9 mouse cellular contexts compared by ENCODE assay signal in the genomic region with DNA sequence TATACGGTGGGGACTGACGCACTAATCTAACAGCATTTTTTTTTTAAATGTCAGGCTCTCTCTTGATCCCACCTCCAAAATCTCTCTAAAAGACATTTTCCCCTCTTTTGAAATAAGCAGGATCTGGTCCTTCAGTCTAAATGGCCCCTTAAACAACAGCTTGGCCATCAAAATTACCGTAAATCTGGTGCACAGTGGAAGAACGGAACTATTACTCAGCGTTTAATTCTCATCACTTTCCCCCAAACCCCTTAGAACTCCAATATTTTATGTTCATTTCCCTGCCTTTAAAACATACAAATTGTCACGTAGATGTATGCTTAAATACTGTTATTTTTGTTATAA. TPM values are rescaled to one million over a fixed set of nuclear protein-coding genes. Genes with fewer than 3 reads are reported as not detected.
DNase-seq lines count a peak whose midpoint lies in the region; ATAC-seq and TF ChIP-seq lines count a peak whose summit lies in the region.
"Had no signal": no experiment of that assay in that cellular context is flagged by ENCODE, and none has a peak within 500 bp of the region (broad histone marks: within the 10 kb centered on the region; RNA-seq: fewer than 3 reads in every experiment).

No protein-coding gene starts in this region.

- no peaks in the 10 kb centered on the region for H3K9me3 ChIP-seq in embryonic facial prominence, embryonic 14.5 days (ENCODE audit: control insufficient read depth, low read length)
- no peaks in the 10 kb centered on the region for H3K9me3 ChIP-seq in intestine, embryonic 15.5 days
- H3K9me3 ChIP-seq in neural tube, embryonic 12.5 days = no peaks in the 10 kb centered on the region

- no peak for DNase-seq in left cerebral cortex, adult 2 months (ENCODE audit: extremely low spot score in 1 of 2, low spot score in 2 of 2)
- DNase-seq in left cerebral cortex, adult 9 months (ENCODE audit: low spot score in 2 of 2) = no peak
- DNase-seq in embryonic facial prominence, embryonic 14.5 days (ENCODE audit: low spot score) = no peak
- no peak for DNase-seq in thymus, postnatal 14 days
- no peak for DNase-seq in adrenal gland, adult (ENCODE audit: inconsistent age in 2 of 2, low spot score in 1 of 2)

- H3K27me3 ChIP-seq in embryonic facial prominence, embryonic 14.5 days (replicated peaks; ENCODE audit: control insufficient read depth, insufficient read depth, low read length) = peaks cover 3% of the 10 kb centered on the region
- H3K27me3 ChIP-seq in intestine, embryonic 15.5 days (replicated peaks) = no peaks in the 10 kb centered on the region
- H3K27me3 ChIP-seq in neural tube, embryonic 12.5 days (replicated peaks) = no peaks in the 10 kb centered on the region

- H3K9ac ChIP-seq in embryonic facial prominence, embryonic 14.5 days (ENCODE audit: low read depth, low read length) = peak overlapping the region; percentile 30; the same call in 1 of the 2 replicates
- no peak overlapping the region for H3K9ac ChIP-seq in intestine, embryonic 15.5 days
- no peak overlapping the region for H3K9ac ChIP-seq in neural tube, embryonic 12.5 days

- H3K4me1 ChIP-seq in embryonic facial prominence, embryonic 14.5 days (ENCODE audit: control insufficient read depth, insufficient read depth, low read length) = no peaks in the 10 kb centered on the region
- no peaks in the 10 kb centered on the region for H3K4me1 ChIP-seq in intestine, embryonic 15.5 days (replicated peaks)
- no peaks in the 10 kb centered on the region for H3K4me1 ChIP-seq in neural tube, embryonic 12.5 days

- 43% methylated on average over 6 of the region's 6 CpGs for WGBS in embryonic facial prominence, embryonic 14.5 days
- WGBS in intestine, embryonic 15.5 days = 31% methylated on average over 6 of the region's 6 CpGs
- WGBS in neural tube, embryonic 12.5 days = 36% methylated on average over 6 of the region's 6 CpGs

- TF ChIP-seq CTCF in left cerebral cortex, adult 2 months (IDR thresholded peaks at IDR 0.05) = no peak

- H3K27ac ChIP-seq in left cerebral cortex, adult 2 months = peak overlapping the region; percentile 85
- H3K27ac ChIP-seq in embryonic facial prominence, embryonic 14.5 days (replicated peaks; ENCODE audit: low read depth, low read length) = no peak overlapping the region
- no peak overlapping the region for H3K27ac ChIP-seq in intestine, embryonic 15.5 days
- no peak overlapping the region for H3K27ac ChIP-seq in neural tube, embryonic 12.5 days

- H3K36me3 ChIP-seq in embryonic facial prominence, embryonic 14.5 days (ENCODE audit: control insufficient read depth, insufficient read depth, low read length) = no peaks in the 10 kb centered on the region
- H3K36me3 ChIP-seq in intestine, embryonic 15.5 days = no peaks in the 10 kb centered on the region
- H3K36me3 ChIP-seq in neural tube, embryonic 12.5 days = no peaks in the 10 kb centered on the region

- intact Hi-C loops in left cerebral cortex, adult 2 months (cut with DNase I) = no loop called here

- H3K4me2 ChIP-seq in embryonic facial prominence, embryonic 14.5 days (ENCODE audit: low read depth, low read length) = peak overlapping the region; percentile 47
- H3K4me2 ChIP-seq in intestine, embryonic 15.5 days (replicated peaks) = peak overlapping the region; percentile 47
- peak overlapping the region; percentile 47 for H3K4me2 ChIP-seq in neural tube, embryonic 12.5 days (replicated peaks)

- H3K4me3 ChIP-seq in left cerebral cortex, adult 2 months = peak overlapping the region; percentile 53
- peak overlapping the region; percentile 62 for H3K4me3 ChIP-seq in embryonic facial prominence, embryonic 14.5 days (ENCODE audit: low read depth, low read length)
- H3K4me3 ChIP-seq in intestine, embryonic 15.5 days (replicated peaks) = peak overlapping the region; percentile 56
- peak overlapping the region; percentile 52; the same call in 1 of the 2 replicates for H3K4me3 ChIP-seq in neural tube, embryonic 12.5 days

- ATAC-seq in embryonic facial prominence, embryonic 14.5 days (ENCODE audit: low read depth) = no peak; the same call in 1 of the 2 replicates
- ATAC-seq in intestine, embryonic 15.5 days = no peak
- ATAC-seq in neural tube, embryonic 12.5 days (ENCODE audit: low FRiP score, low read depth) = 0 out of 2 replicates have a peak, but pooled peaks have one; percentile 12
- no peak for ATAC-seq in CD4-positive, CD25-positive, alpha-beta regulatory T cell, adult 4 months

RNA-seq across cellular contexts. Expression of a gene that starts 0.4 kb away (rescaled TPM):
- total RNA-seq in left cerebral cortex, adult 2 months (2021) = 10 to 100 TPM in 1 of 2 experiments, 1 to 10 TPM in 1; 9.5 to 10.7 TPM
- polyA plus RNA-seq in embryonic facial prominence, embryonic 14.5 days (2014; fragmentation: Nextera tagmentation; extraction: Ambion mirVana) = 7.7 and 8.4 TPM in 2 replicates
- polyA plus RNA-seq in intestine, embryonic 15.5 days (2015; fragmentation: Nextera tagmentation; extraction: Ambion mirVana) = 3.9 and 4.1 TPM in 2 replicates
- 5.6 and 5.7 TPM in 2 replicates for polyA plus RNA-seq in neural tube, embryonic 12.5 days (2016; fragmentation: Nextera tagmentation; extraction: Ambion mirVana)
- 10 to 100 TPM in 1 of 2 experiments, 1 to 10 TPM in 1; 8.1 to 10.7 TPM for polyA plus RNA-seq in CD4-positive, CD25-positive, alpha-beta regulatory T cell, adult 4 months (2017; shearing (Covaris generic))

RNA-seq across cellular contexts. Expression of a gene that starts 44.9 kb away (rescaled TPM):
- total RNA-seq in left cerebral cortex, adult 2 months (2021) = not detected
- polyA plus RNA-seq in embryonic facial prominence, embryonic 14.5 days (2014; fragmentation: Nextera tagmentation; extraction: Ambion mirVana) = 1.1 and 1.2 TPM in 2 replicates
- polyA plus RNA-seq in intestine, embryonic 15.5 days (2015; fragmentation: Nextera tagmentation; extraction: Ambion mirVana) = 0.45 and 0.64 TPM in 2 replicates
- polyA plus RNA-seq in neural tube, embryonic 12.5 days (2016; fragmentation: Nextera tagmentation; extraction: Ambion mirVana) = 0.22 and 0.64 TPM in 2 replicates
- polyA plus RNA-seq in CD4-positive, CD25-positive, alpha-beta regulatory T cell, adult 4 months (2017; shearing (Covaris generic)) = under 1 TPM in 1 of 2 experiments, not detected in 1; 0.42 TPM
- total RNA-seq: adrenal gland, adult 18-20 months had no signal
